Comparison of ENCODE assay signal across 9 mouse cellular contexts in the genomic region with DNA sequence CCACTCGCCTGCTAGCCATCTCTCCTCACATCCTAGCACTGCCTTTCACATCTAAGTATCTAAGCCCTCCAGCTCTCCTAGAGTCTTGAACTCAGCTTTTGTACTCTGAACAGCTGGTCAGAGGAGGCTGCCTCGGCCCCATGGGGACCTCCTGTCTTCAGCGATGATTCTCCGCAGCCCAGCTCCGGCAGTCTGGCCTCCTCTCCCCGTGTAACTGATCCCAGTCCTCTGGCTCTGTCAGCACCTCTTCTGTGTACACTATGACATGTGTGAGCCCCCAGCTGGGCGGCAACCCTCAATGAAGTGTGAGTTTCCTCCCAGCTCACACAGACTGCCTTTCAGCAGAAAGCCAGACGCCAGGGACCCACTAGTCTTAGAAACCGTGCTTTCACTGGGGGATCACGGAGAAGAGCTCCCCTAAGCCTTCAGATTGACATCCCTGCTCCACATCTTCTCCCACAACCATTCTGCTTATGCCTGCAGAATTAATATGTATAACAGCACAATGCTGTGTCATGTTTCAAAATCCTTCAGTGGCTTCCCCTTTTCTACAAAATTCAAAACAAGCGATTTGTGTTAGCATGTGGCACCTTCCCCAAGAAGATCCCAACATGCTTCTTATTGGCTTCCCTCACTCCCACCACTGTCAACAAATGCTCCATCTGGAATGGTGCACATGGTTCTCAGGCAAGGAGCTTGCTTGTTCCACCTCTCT. TPM values are rescaled to one million over a fixed set of nuclear protein-coding genes. Genes with fewer than 3 reads are reported as not detected.
DNase-seq lines count a peak whose midpoint lies in the region; ATAC-seq and TF ChIP-seq lines count a peak whose summit lies in the region.
"Had no signal": no experiment of that assay in that cellular context is flagged by ENCODE, and none has a peak within 500 bp of the region (broad histone marks: within the 10 kb centered on the region; RNA-seq: fewer than 3 reads in every experiment).

No protein-coding gene starts in this region.

- TF ChIP-seq POLR2A in bone marrow macrophage, adult 2 months (IDR thresholded peaks at IDR 0.05; ENCODE audit: borderline replicate concordance, low read depth, low read length): no peak

- H3K4me1 ChIP-seq in hindbrain, postnatal 0 days (ENCODE audit: insufficient read depth, low read length): 0 out of 2 replicates have a peak, but pooled peaks cover 6% of the 10 kb centered on the region
- no peaks in the 10 kb centered on the region for H3K4me1 ChIP-seq in hindbrain, embryonic 16.5 days (ENCODE audit: control insufficient read depth, insufficient read depth, low read depth, low read length)
- peaks cover 34% of the 10 kb centered on the region for H3K4me1 ChIP-seq in bone marrow macrophage, adult 2 months (ENCODE audit: control insufficient read depth, insufficient read depth, low read length)
- H3K4me1 ChIP-seq in limb, embryonic 13.5 days: peaks cover 39% of the 10 kb centered on the region

- peak; percentile 24; the same call in 1 of the 2 replicates for ATAC-seq in hindbrain, postnatal 0 days
- ATAC-seq in hindbrain, embryonic 16.5 days: no peak
- peak; percentile 81 for ATAC-seq in limb, embryonic 13.5 days (ENCODE audit: low FRiP score, low read depth)

- H3K9me3 ChIP-seq in hindbrain, postnatal 0 days (ENCODE audit: low read length): no peaks in the 10 kb centered on the region
- no peaks in the 10 kb centered on the region for H3K9me3 ChIP-seq in hindbrain, embryonic 16.5 days (ENCODE audit: control insufficient read depth, low read length)
- H3K9me3 ChIP-seq in limb, embryonic 13.5 days: no peaks in the 10 kb centered on the region

- H3K4me3 ChIP-seq in hindbrain, postnatal 0 days (ENCODE audit: low read length): no peak overlapping the region
- no peak overlapping the region for H3K4me3 ChIP-seq in hindbrain, embryonic 16.5 days (ENCODE audit: low read length)
- H3K4me3 ChIP-seq in bone marrow macrophage, adult 2 months (ENCODE audit: insufficient read depth, low read length): no peak overlapping the region
- H3K4me3 ChIP-seq in limb, embryonic 13.5 days: no peak overlapping the region

- 0 out of 2 replicates have a peak overlapping the region, but pooled peaks have one; percentile 10 for H3K9ac ChIP-seq in hindbrain, postnatal 0 days (replicated peaks; ENCODE audit: low read length)
- H3K9ac ChIP-seq in hindbrain, embryonic 16.5 days (ENCODE audit: low read depth, low read length): no peak overlapping the region
- 0 out of 2 replicates have a peak overlapping the region, but pooled peaks have one; percentile 31 for H3K9ac ChIP-seq in limb, embryonic 13.5 days

- no peak overlapping the region for H3K4me2 ChIP-seq in hindbrain, postnatal 0 days (ENCODE audit: low read depth, low read length)
- no peak overlapping the region for H3K4me2 ChIP-seq in hindbrain, embryonic 16.5 days (ENCODE audit: low read length)
- H3K4me2 ChIP-seq in limb, embryonic 13.5 days (replicated peaks): peak overlapping the region; percentile 9; the same call in 1 of the 2 replicates

- WGBS in hindbrain, postnatal 0 days: 53% methylated on average over 11 of the region's 11 CpGs
- WGBS in hindbrain, embryonic 16.5 days: 54% methylated on average over 11 of the region's 11 CpGs
- 29% methylated on average over 11 of the region's 11 CpGs for WGBS in limb, embryonic 13.5 days

- H3K27ac ChIP-seq in hindbrain, postnatal 0 days: no peak overlapping the region
- H3K27ac ChIP-seq in hindbrain, embryonic 16.5 days (ENCODE audit: low read depth, low read length): no peak overlapping the region; the same call in 1 of the 2 replicates
- H3K27ac ChIP-seq in bone marrow macrophage, adult 2 months (ENCODE audit: insufficient read depth, low read depth, low read length): peak overlapping the region; percentile 94
- peak overlapping the region; percentile 55; the same call in 1 of the 2 replicates for H3K27ac ChIP-seq in limb, embryonic 13.5 days

- H3K36me3 ChIP-seq in hindbrain, postnatal 0 days (ENCODE audit: insufficient read depth, low read length): no peaks in the 10 kb centered on the region
- no peaks in the 10 kb centered on the region for H3K36me3 ChIP-seq in hindbrain, embryonic 16.5 days (ENCODE audit: control insufficient read depth, insufficient read depth, low read length)
- no peaks in the 10 kb centered on the region for H3K36me3 ChIP-seq in limb, embryonic 13.5 days

- H3K27me3 ChIP-seq in hindbrain, postnatal 0 days (ENCODE audit: insufficient read depth, low read length): no peaks in the 10 kb centered on the region
- H3K27me3 ChIP-seq in hindbrain, embryonic 16.5 days (replicated peaks; ENCODE audit: control insufficient read depth, insufficient read depth, low read length): no peaks in the 10 kb centered on the region
- H3K27me3 ChIP-seq in limb, embryonic 13.5 days: no peaks in the 10 kb centered on the region
- H3K27me3 ChIP-seq: CH12.LX had no signal

- DNase-seq in hindbrain, postnatal 0 days (ENCODE audit: low spot score): no peak
- peak; percentile 44 to 75 for DNase-seq in gastrocnemius, postnatal 4 days (ENCODE audit: low spot score in 2 of 2)
- DNase-seq in c-Kit-positive CD71-positive TER-119-positive erythroid progenitor cells, embryonic 14.5 days (ENCODE audit: low spot score): no peak
- no peak for DNase-seq in ovary, postnatal 36 days (ENCODE audit: low spot score)
- no peak for DNase-seq in layer of hippocampus, adult 9-10 months (ENCODE audit: low spot score)

- no peak for TF ChIP-seq CTCF in hindbrain, postnatal 0 days (IDR thresholded peaks at IDR 0.05; ENCODE audit: low read depth)
- TF ChIP-seq CTCF in bone marrow macrophage, adult 2 months (IDR thresholded peaks at IDR 0.05; ENCODE audit: low read depth, low read length): no peak

RNA-seq across cellular contexts. Expression of a gene that starts 15.8 kb away (rescaled TPM):
- 36.2 and 45.4 TPM in 2 replicates for total RNA-seq in hindbrain, postnatal 0 days (2014; rRNA removed)
- polyA plus RNA-seq in hindbrain, postnatal 0 days (2015; fragmentation: Nextera tagmentation; extraction: Ambion mirVana): 18.0 and 18.3 TPM in 2 replicates
- 28.1 and 37.7 TPM in 2 replicates for polyA plus RNA-seq in hindbrain, embryonic 16.5 days (2015; fragmentation: Nextera tagmentation; extraction: Ambion mirVana)
- polyA plus RNA-seq in bone marrow macrophage, adult 2 months (2012; ENCODE audit: insufficient read depth, insufficient read length, missing spikeins): 30.1 and 33.8 TPM in 2 replicates
- 10 to 100 TPM; 30.4 to 36.9 TPM for total RNA-seq in gastrocnemius, postnatal 4 days (2021)
- polyA plus RNA-seq in limb, embryonic 13.5 days (2015; fragmentation: Nextera tagmentation; extraction: Ambion mirVana): 27.6 and 33.1 TPM in 2 replicates

RNA-seq across cellular contexts. Expression of a gene that starts 30.5 kb away (rescaled TPM):
- 49.6 and 49.7 TPM in 2 replicates for total RNA-seq in hindbrain, postnatal 0 days (2014; rRNA removed)
- 50.4 and 51.6 TPM in 2 replicates for polyA plus RNA-seq in hindbrain, postnatal 0 days (2015; fragmentation: Nextera tagmentation; extraction: Ambion mirVana)
- polyA plus RNA-seq in hindbrain, embryonic 16.5 days (2015; fragmentation: Nextera tagmentation; extraction: Ambion mirVana): 40.2 and 45.6 TPM in 2 replicates
- 16.1 and 17.3 TPM in 2 replicates for polyA plus RNA-seq in bone marrow macrophage, adult 2 months (2012; ENCODE audit: insufficient read depth, insufficient read length, missing spikeins)
- 10 to 100 TPM; 63.2 to 72.8 TPM for total RNA-seq in gastrocnemius, postnatal 4 days (2021)
- polyA plus RNA-seq in limb, embryonic 13.5 days (2015; fragmentation: Nextera tagmentation; extraction: Ambion mirVana): 69.9 and 73.9 TPM in 2 replicates

Comparison
In these comparisons a context has a peak if more than half of its experiments do, and no peak if none do; other contexts are left out.
1. DNase-seq: peak in gastrocnemius, postnatal 4 days (2 of 2); none in hindbrain, postnatal 0 days (single experiment), c-Kit-positive CD71-positive TER-119-positive erythroid progenitor cells, embryonic 14.5 days (single experiment), ovary, postnatal 36 days (single experiment) and layer of hippocampus, adult 9-10 months (single experiment).
2. H3K27ac ChIP-seq: peak in bone marrow macrophage, adult 2 months (single experiment) and limb, embryonic 13.5 days (single experiment); none in hindbrain, postnatal 0 days (single experiment) and hindbrain, embryonic 16.5 days (single experiment).